Mouse (Mus musculus) liver, adult 2 months (tissue): Measurements from ENCODE around the gene Ptprn.
"Not testable (repeated sequence)": the region's sequence is repeated elsewhere in the genome, so short reads cannot be mapped to it uniquely, and the experiment has no call there.

Experiments
- CTCF ChIP-seq: fragments of 200-500 bp; IDR thresholded peaks from 2 replicates; pipeline ENCODE4 v1.5.1; 2011; ENCODE audit warnings: low read depth, low read length, control low read depth
- POLR2A ChIP-seq: fragments of 200-500 bp; IDR thresholded peaks from 2 replicates; pipeline ENCODE4 v1.6.1; 2011; ENCODE audit warnings: low read length, control low read depth; ENCODE audit not compliant: insufficient read depth; ENCODE audit errors: extremely low read depth

DNA sequence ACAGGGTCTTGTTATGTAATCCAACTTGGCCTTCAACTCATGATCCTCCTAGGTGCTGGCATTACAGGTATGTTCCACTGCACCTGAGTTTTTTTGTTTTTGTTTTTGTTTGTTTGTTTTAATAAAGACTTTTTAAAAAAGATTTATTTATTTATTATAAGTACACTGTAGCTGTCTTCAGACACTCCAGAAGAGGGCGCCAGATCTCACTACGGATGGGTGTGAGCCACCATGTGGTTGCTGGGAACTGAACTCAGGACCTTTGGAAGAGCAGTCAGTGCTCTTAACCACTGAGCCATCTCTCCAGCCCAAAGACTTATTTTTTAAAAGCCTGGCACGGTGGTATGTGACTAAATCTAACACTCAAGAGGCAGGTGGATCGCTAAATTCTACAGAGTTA lies 31.8 kb downstream of the Ptprn start:
- not testable (repeated sequence) for TF ChIP-seq CTCF, POLR2A
